Mouse (Mus musculus) lung, adult 2 months (tissue): ENCODE measurements around the gene Wipf1.

Experiments used
- CTCF ChIP-seq: fragments of 200-500 bp; IDR thresholded peaks from 2 replicates; pipeline ENCODE4 v1.5.1; 2011; ENCODE audit warnings: mild to moderate bottlenecking, low read length, control low read depth; ENCODE audit not compliant: insufficient read depth
- POLR2A ChIP-seq: fragments of 200-500 bp; IDR thresholded peaks from 2 replicates; pipeline ENCODE4 v1.6.1; 2011; ENCODE audit warnings: low read depth, mild to moderate bottlenecking, control low read depth, low read length, borderline replicate concordance; ENCODE audit errors: extremely low read depth

- TF ChIP-seq CTCF (no peak), POLR2A (no peak)
Measured at GRCm38 (mm10) chr2:73507886-73508285, 21.6 kb downstream of the Wipf1 start.
